Mouse (Mus musculus) kidney, postnatal 25 days (tissue): ENCODE data around the gene Olfr1424.
"Not testable (repeated sequence)": the region's sequence is repeated elsewhere in the genome, so short reads cannot be mapped to it uniquely, and the experiment has no call there.

Source experiments
- DNase-seq, 2 experiments: peaks; one replicate each; pipeline ENCODE4 v3.0.0; 2021; ENCODE audit warnings: mixed read lengths in 2 of 2

The Olfr1424 gene

GRCm38 (mm10) chr19:12062582-12062981 lies at the start of gene Olfr1424:
Gene Olfr1424, minus strand, starts transcription at chr19:12062682.
- not testable (repeated sequence) for DNase-seq

- no peak for DNase-seq
Observed at GRCm38 (mm10) chr19:12104541-12104940, 42.1 kb upstream of the Olfr1424 start.

- DNase-seq = no peak
Observed at GRCm38 (mm10) chr19:12103234-12103633, 40.8 kb upstream of the Olfr1424 start, which contains the start of gene Olfr1427. Gene Olfr1427, minus strand, starts transcription at chr19:12103334.

- no peak for DNase-seq
Observed at GRCm38 (mm10) chr19:12091913-12092312, 29.4 kb upstream of the Olfr1424 start, which contains the start of gene Olfr1426. Gene Olfr1426, minus strand, starts transcription at chr19:12092013.

GRCm38 (mm10) chr19:12077631-12078030 lies 15.1 kb upstream of the Olfr1424 start, which contains the start of gene Olfr1425:
Gene Olfr1425, minus strand, starts transcription at chr19:12077731.
- DNase-seq = not testable (repeated sequence)

GRCm38 (mm10) chr19:12069546-12069945 lies 7.1 kb upstream of the Olfr1424 start:
- DNase-seq = not testable (repeated sequence)

- not testable (repeated sequence) for DNase-seq
Observed at GRCm38 (mm10) chr19:12067806-12068205, 5.3 kb upstream of the Olfr1424 start.

- DNase-seq = no peak
Observed at GRCm38 (mm10) chr19:12043163-12043562, 19.3 kb downstream of the Olfr1424 start.

GRCm38 (mm10) chr19:12041217-12041616 lies 21.3 kb downstream of the Olfr1424 start, which contains the start of gene Olfr1423:
Gene Olfr1423, minus strand, starts transcription at chr19:12041317.
- DNase-seq = no peak

- no peak for DNase-seq
Observed at GRCm38 (mm10) chr19:12037727-12038126, 24.8 kb downstream of the Olfr1424 start.

GRCm38 (mm10) chr19:12026606-12027005 lies 35.9 kb downstream of the Olfr1424 start:
- DNase-seq = no peak

GRCm38 (mm10) chr19:12025333-12025732 lies 37.1 kb downstream of the Olfr1424 start:
- DNase-seq = no peak

- no peak for DNase-seq
Observed at GRCm38 (mm10) chr19:12024149-12024548, 38.3 kb downstream of the Olfr1424 start.

GRCm38 (mm10) chr19:12016192-12016591 lies 46.3 kb downstream of the Olfr1424 start:
- no peak for DNase-seq

- no peak for DNase-seq
Observed at GRCm38 (mm10) chr19:12015708-12016107, 46.8 kb downstream of the Olfr1424 start.

- peak; percentile 59 to 78 for DNase-seq
Observed at GRCm38 (mm10) chr19:12013228-12013627, 49.3 kb downstream of the Olfr1424 start.

GRCm38 (mm10) chr19:12012615-12013014 lies 49.9 kb downstream of the Olfr1424 start:
- no peak for DNase-seq

- DNase-seq = peak; percentile 88 to 90
Observed at GRCm38 (mm10) chr19:12011560-12012556, 50.6 kb downstream of the Olfr1424 start.

- DNase-seq = peak; percentile 68 to 83
Observed at GRCm38 (mm10) chr19:12010916-12011559, 51.4 kb downstream of the Olfr1424 start.

- peak; percentile 80 to 93 for DNase-seq
Observed at GRCm38 (mm10) chr19:12010281-12010771, 52.2 kb downstream of the Olfr1424 start.

GRCm38 (mm10) chr19:12009501-12010280 lies 52.8 kb downstream of the Olfr1424 start:
- DNase-seq = peak; percentile 57 to 76
